Mouse (Mus musculus): ENCODE results near the gene Add1. TPM values are rescaled to one million over a fixed set of nuclear protein-coding genes. Genes with fewer than 3 reads are reported as not detected.

Add1 gene
- polyA plus RNA-seq, 1 experiment, result 152 TPM

- Histone ChIP-seq H3K36me3 (ENCODE audit: control insufficient read depth, insufficient read depth, low read length) (peaks cover 20% of the 10 kb centered on the region), H3K27ac (ENCODE audit: insufficient read depth, low read length) (no peak overlapping the region), H3K4me1 (ENCODE audit: control insufficient read depth, insufficient read depth, insufficient read length) (peaks cover 27% of the 10 kb centered on the region), H3K27me3 (ENCODE audit: control insufficient read depth, insufficient read depth, low read length) (no peaks in the 10 kb centered on the region), H3K4me3 (ENCODE audit: extremely low read depth, insufficient read depth, insufficient read length) (peak overlapping the region; percentile 55)
- WGBS, result 44% methylated on average over 8 of the region's 8 CpGs
- DNase-seq (ENCODE audit: low read depth in 1 of 2, low spot score in 2 of 2), result no peak
- no peak for TF ChIP-seq POLR2A (IDR thresholded peaks at IDR 0.05; ENCODE audit: low read depth, low read length)
- TF ChIP-seq CTCF (IDR thresholded peaks at IDR 0.05; ENCODE audit: extremely low read depth, insufficient read depth, insufficient read length, insufficient replicate concordance), result no peak
Measured at GRCm38 (mm10) chr5:34549135-34549482, 24.4 kb upstream of the Add1 start.

- WGBS, result 3% methylated on average over 48 of the region's 49 CpGs
- no peak overlapping the region for H3K27ac ChIP-seq (ENCODE audit: insufficient read depth, low read length)
- peaks cover 24% of the 10 kb centered on the region for H3K4me1 ChIP-seq (ENCODE audit: control insufficient read depth, insufficient read depth, insufficient read length)
- no peaks in the 10 kb centered on the region for H3K27me3 ChIP-seq (ENCODE audit: control insufficient read depth, insufficient read depth, low read length)
- H3K4me3 ChIP-seq (ENCODE audit: extremely low read depth, insufficient read depth, insufficient read length), result peak overlapping the region; percentile 55
- TF ChIP-seq POLR2A (IDR thresholded peaks at IDR 0.05; ENCODE audit: low read depth, low read length) (no peak), CTCF (IDR thresholded peaks at IDR 0.05; ENCODE audit: extremely low read depth, insufficient read depth, insufficient read length, insufficient replicate concordance) (no peak)
- DNase-seq (ENCODE audit: low read depth in 1 of 2, low spot score in 2 of 2), result no peak
- H3K36me3 ChIP-seq (ENCODE audit: control insufficient read depth, insufficient read depth, low read length), result peaks cover 20% of the 10 kb centered on the region
Measured at GRCm38 (mm10) chr5:34549483-34550221, 23.8 kb upstream of the Add1 start.

- H3K27me3 ChIP-seq (ENCODE audit: control insufficient read depth, insufficient read depth, low read length), result no peaks in the 10 kb centered on the region
- WGBS, result 16% methylated on average over 6 of the region's 6 CpGs
- TF ChIP-seq POLR2A (IDR thresholded peaks at IDR 0.05; ENCODE audit: low read depth, low read length), result no peak
- peaks cover 17% of the 10 kb centered on the region for H3K36me3 ChIP-seq (ENCODE audit: control insufficient read depth, insufficient read depth, low read length)
- no peak overlapping the region for H3K27ac ChIP-seq (ENCODE audit: insufficient read depth, low read length)
- H3K4me3 ChIP-seq (ENCODE audit: extremely low read depth, insufficient read depth, insufficient read length), result peak overlapping the region; percentile 55; the same call in 1 of the 2 replicates
- peaks cover 24% of the 10 kb centered on the region for H3K4me1 ChIP-seq (ENCODE audit: control insufficient read depth, insufficient read depth, insufficient read length)
- DNase-seq (ENCODE audit: low read depth in 1 of 2, low spot score in 2 of 2), result no peak
Measured at GRCm38 (mm10) chr5:34550251-34550650, 23.2 kb upstream of the Add1 start.

- Histone ChIP-seq H3K36me3 (ENCODE audit: control insufficient read depth, insufficient read depth, low read length) (peaks cover 24% of the 10 kb centered on the region), H3K27me3 (ENCODE audit: control insufficient read depth, insufficient read depth, low read length) (no peaks in the 10 kb centered on the region), H3K4me1 (ENCODE audit: control insufficient read depth, insufficient read depth, insufficient read length) (peaks cover 19% of the 10 kb centered on the region), H3K4me3 (ENCODE audit: extremely low read depth, insufficient read depth, insufficient read length) (no peak overlapping the region), H3K27ac (ENCODE audit: insufficient read depth, low read length) (no peak overlapping the region)
- no peak for TF ChIP-seq POLR2A (IDR thresholded peaks at IDR 0.05; ENCODE audit: low read depth, low read length)
- no peak for TF ChIP-seq CTCF (IDR thresholded peaks at IDR 0.05; ENCODE audit: extremely low read depth, insufficient read depth, insufficient read length, insufficient replicate concordance)
- WGBS, result 83% methylated on average over 4 of the region's 4 CpGs
- DNase-seq (ENCODE audit: low read depth in 1 of 2, low spot score in 2 of 2), result no peak
Measured at GRCm38 (mm10) chr5:34551821-34552220, 21.6 kb upstream of the Add1 start.

- no peak for DNase-seq (ENCODE audit: low read depth in 1 of 2, low spot score in 2 of 2)
- no peak overlapping the region for H3K27ac ChIP-seq (ENCODE audit: insufficient read depth, low read length)
- no peaks in the 10 kb centered on the region; the same call in 1 of the 2 replicates for H3K4me1 ChIP-seq (ENCODE audit: control insufficient read depth, insufficient read depth, insufficient read length)
- H3K36me3 ChIP-seq (ENCODE audit: control insufficient read depth, insufficient read depth, low read length), result peaks cover 37% of the 10 kb centered on the region
- WGBS, result 97% methylated on average over 1 of the region's 1 CpGs
- TF ChIP-seq POLR2A (IDR thresholded peaks at IDR 0.05; ENCODE audit: low read depth, low read length) (no peak), CTCF (IDR thresholded peaks at IDR 0.05; ENCODE audit: extremely low read depth, insufficient read depth, insufficient read length, insufficient replicate concordance) (no peak)
- H3K27me3 ChIP-seq (ENCODE audit: control insufficient read depth, insufficient read depth, low read length), result no peaks in the 10 kb centered on the region
- no peak overlapping the region for H3K4me3 ChIP-seq (ENCODE audit: extremely low read depth, insufficient read depth, insufficient read length)
Measured at GRCm38 (mm10) chr5:34563854-34564253, 9.6 kb upstream of the Add1 start.

GRCm38 (mm10) chr5:34564291-34564690, 9.2 kb upstream of the Add1 start:
- Histone ChIP-seq H3K27ac (ENCODE audit: insufficient read depth, low read length) (no peak overlapping the region), H3K4me3 (ENCODE audit: extremely low read depth, insufficient read depth, insufficient read length) (no peak overlapping the region), H3K36me3 (ENCODE audit: control insufficient read depth, insufficient read depth, low read length) (peaks cover 33% of the 10 kb centered on the region), H3K27me3 (ENCODE audit: control insufficient read depth, insufficient read depth, low read length) (no peaks in the 10 kb centered on the region), H3K4me1 (ENCODE audit: control insufficient read depth, insufficient read depth, insufficient read length) (no peaks in the 10 kb centered on the region; the same call in 1 of the 2 replicates)
- 85% methylated on average over 4 of the region's 4 CpGs for WGBS
- DNase-seq (ENCODE audit: low read depth in 1 of 2, low spot score in 2 of 2), result no peak
- TF ChIP-seq CTCF (IDR thresholded peaks at IDR 0.05; ENCODE audit: extremely low read depth, insufficient read depth, insufficient read length, insufficient replicate concordance) (no peak), POLR2A (IDR thresholded peaks at IDR 0.05; ENCODE audit: low read depth, low read length) (no peak)

- peaks cover 19% of the 10 kb centered on the region for H3K36me3 ChIP-seq (ENCODE audit: control insufficient read depth, insufficient read depth, low read length)
- TF ChIP-seq CTCF (IDR thresholded peaks at IDR 0.05; ENCODE audit: extremely low read depth, insufficient read depth, insufficient read length, insufficient replicate concordance) (no peak), POLR2A (IDR thresholded peaks at IDR 0.05; ENCODE audit: low read depth, low read length) (no peak)
- H3K4me3 ChIP-seq (ENCODE audit: extremely low read depth, insufficient read depth, insufficient read length), result no peak overlapping the region
- DNase-seq (ENCODE audit: low read depth in 1 of 2, low spot score in 2 of 2), result no peak
- 69% methylated on average over 7 of the region's 7 CpGs for WGBS
- no peaks in the 10 kb centered on the region for H3K27me3 ChIP-seq (ENCODE audit: control insufficient read depth, insufficient read depth, low read length)
- H3K27ac ChIP-seq (ENCODE audit: insufficient read depth, low read length), result 0 out of 2 replicates have a peak overlapping the region, but pooled peaks have one; percentile 12
- no peaks in the 10 kb centered on the region; the same call in 1 of the 2 replicates for H3K4me1 ChIP-seq (ENCODE audit: control insufficient read depth, insufficient read depth, insufficient read length)
Measured at GRCm38 (mm10) chr5:34565545-34566283, 7.8 kb upstream of the Add1 start.

Measured in spleen, adult 2 months (tissue).